Mouse (Mus musculus) C2C12 (cell line): ENCODE data around the gene Cmss1.

Source experiments
- CEBPB ChIP-seq: IDR thresholded peaks from one replicate; pipeline ENCODE4 v1.6.1; 2011; ENCODE audit warnings: low read depth, mild to moderate bottlenecking, control low read depth, moderate library complexity
- CTCF ChIP-seq: IDR thresholded peaks from one replicate; pipeline ENCODE4 v1.5.1; 2011; ENCODE audit not compliant: control insufficient read depth, insufficient read depth, insufficient read length
- FOSL1 ChIP-seq: IDR thresholded peaks from one replicate; pipeline ENCODE4 v1.8.0; 2011; ENCODE audit warnings: mild to moderate bottlenecking, low read length; ENCODE audit not compliant: poor library complexity, insufficient read depth, severe bottlenecking
- MAX ChIP-seq: IDR thresholded peaks from one replicate; pipeline ENCODE4 v1.6.1; 2011; ENCODE audit warnings: mild to moderate bottlenecking, control low read depth
- MYOD1 ChIP-seq: IDR thresholded peaks from one replicate; pipeline ENCODE4 v1.6.1; 2011; ENCODE audit warnings: low read depth; ENCODE audit not compliant: control insufficient read depth, insufficient read length
- MYOG ChIP-seq: IDR thresholded peaks from one replicate; pipeline ENCODE4 v1.6.1; 2011; ENCODE audit not compliant: control insufficient read depth, insufficient read length; ENCODE audit errors: extremely low read depth
- USF1 ChIP-seq: IDR thresholded peaks from one replicate; pipeline ENCODE4 v1.6.1; 2011; ENCODE audit warnings: low read depth, mild to moderate bottlenecking, control low read depth, moderate library complexity

- TF ChIP-seq MAX (no peak), USF1 (no peak), CTCF (no peak), CEBPB (no peak), MYOD1 (no peak), MYOG (no peak), FOSL1 (no peak)
Measured at GRCm38 (mm10) chr16:57417017-57417416, 189.6 kb downstream of the Cmss1 start.
